Mouse (Mus musculus) lung, postnatal 4 days (tissue): ENCODE data around the gene Tmem108.

Experiments
- DNase-seq, 2 experiments: peaks; one replicate each; pipeline ENCODE4 v3.0.0; 2021

Gene Tmem108

DNA sequence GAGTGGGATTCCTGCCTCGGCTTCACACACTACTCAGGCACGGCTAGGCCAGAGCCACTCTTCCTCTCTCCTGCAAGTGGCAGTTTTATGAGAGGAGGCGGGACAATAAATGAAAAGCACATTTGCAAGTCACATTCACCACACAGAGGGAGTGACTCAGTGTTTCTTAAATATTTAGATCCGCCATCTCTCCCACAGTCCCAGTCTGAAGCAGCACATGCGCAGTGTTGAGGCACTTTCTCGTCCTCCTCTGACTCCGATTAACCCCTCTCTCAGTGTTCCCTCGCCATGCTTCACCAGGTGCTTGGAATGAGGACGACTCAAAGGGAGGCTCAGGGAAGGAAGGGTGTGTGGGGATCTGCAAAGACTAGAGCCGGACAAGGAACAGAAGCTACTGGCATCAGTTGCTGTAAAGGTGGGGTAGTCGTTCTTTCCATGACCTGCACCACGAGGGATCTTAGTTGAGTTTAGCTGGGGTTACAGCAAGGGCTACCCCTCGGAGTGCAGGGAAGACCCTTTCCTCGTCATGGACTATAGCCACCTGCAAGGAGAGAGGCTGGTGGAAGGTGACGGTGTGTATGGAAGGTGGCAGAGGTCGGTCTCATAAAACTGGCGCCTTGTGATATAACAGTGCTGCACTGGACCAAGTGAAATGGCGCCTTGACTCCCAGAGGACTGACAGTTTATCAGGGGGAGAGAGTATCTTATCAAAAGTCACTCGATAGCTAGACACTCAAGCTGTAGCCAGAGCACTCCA lies 137.9 kb downstream of the Tmem108 start:
- no peak for DNase-seq

DNA sequence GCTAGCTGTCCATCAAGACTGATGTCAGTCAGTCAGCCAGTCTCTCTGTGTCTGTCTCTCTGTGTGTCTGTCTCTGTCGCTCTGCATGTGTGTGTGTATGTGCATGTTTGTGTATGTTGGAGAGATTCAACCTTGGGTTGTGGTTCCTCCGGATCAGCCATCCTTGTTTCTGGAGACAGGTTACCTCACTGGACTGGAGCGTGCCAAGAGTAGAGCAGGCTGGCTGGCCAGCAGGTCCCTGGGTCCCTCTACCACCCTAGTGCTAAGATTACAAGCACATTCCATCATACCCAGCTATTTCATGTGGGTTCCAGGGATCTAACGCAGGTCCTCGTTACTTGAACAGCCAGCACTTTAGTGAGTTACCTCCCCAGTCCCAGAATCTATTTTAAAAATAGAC lies 138.6 kb downstream of the Tmem108 start:
- DNase-seq, result no peak

DNA sequence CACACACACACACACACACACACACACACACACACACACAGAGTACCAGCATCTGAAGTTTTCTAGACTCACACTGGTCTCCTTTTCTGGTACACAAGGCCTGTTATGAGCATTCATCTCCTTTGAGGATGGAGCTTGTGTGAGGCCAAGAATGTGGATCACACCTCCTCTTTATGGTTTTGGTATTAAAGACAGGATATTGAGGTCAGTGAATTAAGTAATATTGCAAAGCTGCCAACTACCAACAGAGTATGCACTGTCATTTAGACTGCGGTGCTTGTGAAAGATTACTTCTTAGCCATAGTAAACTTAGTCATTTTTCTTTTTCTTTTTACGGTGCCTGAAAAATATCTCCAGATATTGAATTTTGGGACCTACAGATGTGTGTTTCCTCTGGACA lies 139.8 kb downstream of the Tmem108 start:
- no peak for DNase-seq

DNA sequence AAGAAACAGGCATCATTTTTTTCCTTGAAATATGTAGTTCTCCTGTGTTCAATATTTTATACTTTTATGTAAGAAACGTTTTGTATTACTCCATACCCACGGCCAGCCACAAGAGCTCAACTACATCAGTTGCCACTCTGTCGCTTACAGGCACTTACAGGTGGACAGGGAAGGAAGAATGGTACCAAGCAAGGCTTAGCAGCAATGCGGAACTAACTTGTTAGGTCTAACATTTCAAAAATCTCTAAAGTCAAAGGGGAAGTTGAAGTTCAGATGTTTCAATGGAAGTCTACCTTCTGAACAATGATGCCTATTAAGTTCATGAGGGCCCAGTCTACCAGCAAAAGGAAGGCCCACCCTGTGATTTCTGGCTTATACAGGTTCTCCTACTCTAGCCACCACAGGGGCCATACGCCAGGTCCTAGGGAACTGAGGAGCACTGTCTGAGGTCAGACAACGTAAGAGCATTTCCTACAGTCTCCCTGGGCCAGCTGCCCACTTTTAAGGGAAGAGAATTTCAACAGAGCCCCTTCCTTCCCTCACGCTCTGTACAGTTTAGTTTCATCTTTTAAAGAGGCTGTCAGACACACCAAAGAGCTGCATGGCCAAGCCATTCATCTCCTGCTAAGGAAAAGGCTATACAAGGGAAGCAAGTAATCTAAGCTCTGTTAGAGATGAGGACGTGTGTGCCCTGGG lies 141.0 kb downstream of the Tmem108 start:
- no peak for DNase-seq

DNA sequence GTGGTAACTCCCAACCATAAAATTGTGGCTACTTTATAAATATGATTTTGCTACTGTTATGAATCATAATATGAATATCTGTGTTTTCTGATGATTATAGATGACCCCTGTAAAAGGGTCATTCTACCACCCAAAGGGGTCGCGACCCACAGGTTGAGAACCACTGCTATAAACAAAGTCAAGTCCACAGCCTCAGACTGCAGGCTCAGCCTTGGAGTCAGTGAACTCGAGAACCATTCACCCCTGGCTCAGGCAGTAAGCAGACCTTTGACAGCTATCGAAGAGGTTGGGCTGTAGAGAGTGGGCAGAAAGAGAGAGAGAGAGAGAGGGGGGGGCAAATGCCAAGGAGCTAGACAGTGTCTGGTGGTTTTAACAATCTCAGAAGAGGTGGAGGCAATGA lies 147.4 kb downstream of the Tmem108 start:
- no peak for DNase-seq

DNA sequence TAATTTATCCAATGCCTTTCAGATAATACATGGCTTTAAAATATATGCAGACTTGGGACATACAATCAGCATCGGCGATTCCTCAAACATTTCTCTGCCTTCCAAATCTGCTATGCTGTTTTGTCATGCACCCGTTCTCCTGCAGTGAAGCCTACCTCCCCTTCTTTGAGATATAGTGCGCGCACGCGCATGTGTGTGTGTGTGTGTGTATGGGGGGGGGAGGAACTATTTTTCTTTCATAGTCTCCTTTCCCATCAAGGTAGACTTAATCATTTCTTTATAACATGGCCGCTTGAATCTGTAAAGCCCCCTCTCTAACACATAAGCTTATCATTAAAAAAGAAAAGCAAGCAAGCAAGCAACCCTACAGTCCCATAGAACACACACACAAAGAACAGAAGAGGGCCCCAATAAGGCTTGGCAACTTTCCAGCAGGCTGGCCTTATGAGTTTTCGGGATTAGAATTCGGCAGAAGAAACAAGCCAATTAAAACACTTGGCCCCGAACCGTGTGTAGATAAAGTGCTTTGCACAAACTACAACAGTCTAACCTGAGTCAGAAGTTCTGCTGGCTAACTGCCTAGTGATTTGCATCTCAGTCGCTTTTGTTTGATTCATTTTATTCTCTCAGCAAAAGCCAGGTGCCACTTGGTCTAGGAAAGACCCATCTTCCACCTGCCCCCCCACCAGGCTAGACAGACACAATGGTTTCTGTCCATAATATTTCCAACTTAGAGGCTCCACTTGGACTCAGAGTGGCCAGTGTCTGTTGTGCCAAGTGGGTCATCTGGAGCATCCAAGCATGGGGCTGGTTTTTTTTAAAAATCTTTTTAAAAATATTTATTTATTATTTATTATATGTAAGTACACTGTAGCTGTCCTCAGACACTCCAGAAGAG lies 153.2 kb downstream of the Tmem108 start:
- no peak for DNase-seq

DNA sequence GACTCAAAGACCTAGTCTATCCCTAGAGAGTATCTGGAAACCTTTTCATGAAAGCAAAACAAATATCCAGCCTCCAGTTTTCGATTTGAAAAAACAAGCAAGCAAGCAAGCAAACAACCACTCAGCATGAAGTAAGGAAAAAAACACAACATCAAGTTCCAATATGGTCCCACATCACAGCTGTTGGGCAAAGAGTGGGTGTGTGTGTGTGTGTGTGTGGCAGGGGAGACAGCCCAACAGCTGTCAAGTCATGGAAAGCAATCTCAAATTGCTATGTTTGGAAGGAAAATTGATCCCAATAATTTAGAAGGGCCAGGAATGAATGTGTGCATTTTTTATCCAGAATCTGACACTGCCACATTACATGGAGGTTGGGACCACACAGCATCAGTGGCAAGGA lies 155.6 kb downstream of the Tmem108 start:
- DNase-seq, result no peak

DNA sequence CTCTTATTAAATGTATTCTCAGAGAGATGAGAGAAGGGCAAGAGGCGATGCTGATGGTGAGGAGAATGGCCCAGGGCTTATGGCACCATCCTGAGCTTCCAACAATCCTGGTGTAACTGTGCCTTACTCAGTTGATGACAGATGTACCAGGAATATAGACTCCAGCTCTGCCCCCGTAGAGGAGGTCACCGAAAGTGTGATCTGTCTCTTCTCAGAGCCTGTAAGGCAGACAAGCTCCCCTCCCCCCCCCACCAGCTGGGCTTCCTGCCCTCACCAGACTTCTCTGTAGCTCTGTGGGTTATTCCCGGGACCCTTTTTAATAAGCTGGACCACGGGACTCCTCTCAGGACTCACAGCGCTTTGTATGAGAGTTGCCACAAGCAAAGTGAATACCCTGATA lies 157.8 kb downstream of the Tmem108 start:
- no peak for DNase-seq

DNA sequence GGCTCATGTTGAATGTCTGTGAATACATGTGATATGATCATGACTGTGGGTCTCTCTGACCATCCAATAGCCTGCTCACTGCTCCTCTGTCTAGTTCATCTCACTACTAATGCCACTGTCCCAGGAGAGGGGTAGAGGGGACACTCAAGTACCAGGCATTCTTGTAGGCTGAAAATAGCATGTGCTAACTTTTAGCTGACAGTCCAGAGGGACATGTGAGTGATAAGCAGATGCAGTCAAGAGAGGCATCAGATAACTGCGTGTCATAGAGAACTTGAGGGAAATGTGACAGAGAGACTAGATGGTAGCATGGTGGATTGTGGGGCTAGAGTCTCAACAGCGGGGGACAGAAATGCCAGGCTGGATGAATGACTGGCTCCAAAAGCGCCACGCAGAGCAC lies 159.8 kb downstream of the Tmem108 start:
- no peak for DNase-seq

DNA sequence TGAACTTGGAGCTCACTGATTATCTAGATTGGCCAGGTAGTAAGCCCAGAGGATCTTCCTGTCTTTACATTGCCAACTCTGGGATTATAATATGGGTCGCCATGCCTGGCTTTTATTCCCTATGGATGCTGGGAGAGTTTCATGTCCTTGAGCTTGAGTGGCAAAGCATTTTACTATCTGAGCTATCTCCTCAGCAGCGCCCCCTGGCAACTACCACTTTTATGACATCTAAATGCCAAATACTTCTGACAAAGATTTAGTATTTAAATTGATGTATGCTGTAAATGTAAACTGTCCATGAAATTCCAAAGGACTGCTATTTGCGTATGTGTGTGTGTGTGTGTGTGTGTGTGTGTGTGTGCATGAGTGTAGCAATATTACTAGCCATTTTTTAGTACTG lies 160.8 kb downstream of the Tmem108 start:
- no peak for DNase-seq

DNA sequence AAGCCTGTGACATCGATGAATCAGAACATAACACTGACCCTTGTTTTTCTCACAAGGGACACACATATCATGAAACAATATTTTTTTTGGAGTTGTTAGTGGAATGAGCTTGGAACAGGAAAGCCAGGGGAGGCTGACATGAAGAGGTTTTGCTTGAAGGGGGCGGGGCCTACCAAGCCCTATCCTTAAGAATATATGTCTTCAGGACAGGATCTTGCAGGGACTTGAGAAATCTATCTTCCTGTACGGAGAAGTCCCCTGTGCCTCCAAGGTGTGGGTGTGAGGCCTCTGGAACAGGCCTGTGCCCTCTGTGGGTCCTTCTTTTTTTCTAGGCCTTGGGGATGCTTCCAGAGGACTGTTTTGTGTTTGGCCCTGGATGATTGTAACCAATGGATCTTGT lies 161.7 kb downstream of the Tmem108 start:
- no peak for DNase-seq

DNA sequence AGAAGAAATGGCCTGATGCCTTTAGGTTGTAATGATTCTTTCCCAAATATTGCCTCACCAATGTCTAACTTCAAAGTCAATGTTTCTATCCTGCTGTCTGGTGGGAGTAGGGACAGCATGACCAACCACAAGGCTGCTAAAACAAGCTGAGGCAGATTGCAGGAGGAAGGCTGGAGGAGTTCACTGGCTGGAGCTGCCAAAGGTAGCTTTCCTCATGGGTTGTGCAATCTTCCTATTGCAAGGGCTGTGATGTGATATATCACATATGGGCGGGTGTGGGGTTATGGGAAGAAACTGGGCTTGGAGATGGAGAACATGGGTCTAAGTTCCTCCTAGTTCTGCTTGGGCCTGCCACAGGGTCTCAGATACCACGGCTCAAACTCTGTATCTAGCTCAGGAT lies 163.8 kb downstream of the Tmem108 start:
- peak; percentile 14 to 53 for DNase-seq

DNA sequence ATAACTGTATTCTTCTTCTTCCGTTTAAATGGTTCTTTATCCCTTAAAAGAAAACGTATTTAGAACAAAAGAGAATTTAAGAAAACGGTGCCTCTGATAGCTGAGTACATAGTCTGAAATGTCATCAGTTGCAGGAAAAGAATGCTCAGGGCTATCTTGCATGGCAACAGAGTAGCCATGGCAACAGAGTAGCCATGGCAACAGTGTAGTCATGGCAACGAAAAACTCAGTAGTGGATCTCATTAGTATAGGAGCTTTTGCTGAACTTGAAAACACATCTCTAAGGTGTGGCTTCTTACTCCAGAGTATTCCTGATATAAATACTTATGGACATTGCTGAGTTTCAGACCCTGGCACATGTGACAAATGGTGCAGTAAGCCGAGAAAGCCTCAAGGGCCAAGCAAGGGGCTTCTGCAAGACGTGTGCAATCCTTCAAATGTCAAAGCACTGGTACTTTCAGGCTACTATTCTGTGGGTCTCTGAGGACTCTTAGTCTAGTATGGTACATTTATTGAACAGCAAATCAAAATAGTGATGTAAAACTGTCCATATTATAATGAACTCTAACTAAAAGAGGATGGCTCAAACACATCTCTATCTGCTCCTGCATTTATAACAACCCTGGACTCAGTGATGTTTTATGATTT lies 166.3 kb downstream of the Tmem108 start:
- no peak for DNase-seq

DNA sequence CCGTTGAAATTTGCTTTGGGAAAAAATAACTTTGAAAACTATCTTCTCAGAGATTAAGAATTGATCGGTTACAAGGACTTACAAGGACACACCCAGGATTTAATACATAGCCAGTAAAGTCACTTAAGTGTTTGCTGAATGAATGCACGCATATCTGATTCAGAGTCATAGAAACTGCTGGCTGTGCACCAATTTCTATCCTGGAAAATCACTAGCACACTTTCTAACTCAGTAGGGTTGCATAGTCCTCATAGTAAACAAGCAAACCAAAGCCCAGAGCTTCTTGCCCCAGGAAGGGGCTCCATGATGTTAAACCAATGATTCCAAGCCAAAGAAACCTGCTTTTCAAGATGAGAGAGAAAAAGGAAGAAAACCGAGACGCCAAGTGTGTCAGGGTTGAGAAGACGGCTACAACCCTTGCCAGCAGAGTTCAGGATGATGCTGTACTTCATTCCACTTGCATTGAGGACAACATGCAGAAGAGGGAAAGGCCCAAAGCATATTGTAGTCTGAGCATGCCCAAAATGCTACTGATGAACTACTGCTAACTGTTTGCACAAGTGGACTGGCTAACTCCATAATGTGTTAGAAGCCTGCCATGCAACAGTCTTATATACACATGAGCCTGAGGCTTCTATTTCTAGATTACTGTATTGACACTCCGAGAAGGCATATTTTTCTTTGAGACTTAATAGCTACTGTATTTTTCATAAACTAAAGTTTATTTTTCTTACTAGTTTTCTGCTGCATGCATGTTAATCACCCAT lies 167.0 kb downstream of the Tmem108 start:
- DNase-seq, result no peak

DNA sequence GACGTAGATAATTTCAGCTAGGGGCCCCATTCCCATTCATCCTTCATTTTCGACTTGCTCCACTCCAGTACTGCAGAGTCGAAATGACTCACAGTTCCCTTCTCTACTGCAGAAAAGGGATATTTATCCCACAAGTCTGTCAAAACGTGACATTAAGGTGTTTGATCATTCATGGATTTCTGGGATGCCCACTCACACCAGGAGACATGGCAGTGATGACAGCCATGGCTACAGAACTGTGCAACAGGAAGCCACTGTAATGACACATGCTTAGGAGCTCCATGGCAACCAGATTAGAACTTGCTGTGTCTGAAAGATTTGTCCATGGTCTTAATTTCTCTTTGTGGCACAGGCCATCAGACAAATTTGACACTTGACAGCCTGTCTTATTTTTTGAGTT lies 168.6 kb downstream of the Tmem108 start:
- DNase-seq, result no peak

DNA sequence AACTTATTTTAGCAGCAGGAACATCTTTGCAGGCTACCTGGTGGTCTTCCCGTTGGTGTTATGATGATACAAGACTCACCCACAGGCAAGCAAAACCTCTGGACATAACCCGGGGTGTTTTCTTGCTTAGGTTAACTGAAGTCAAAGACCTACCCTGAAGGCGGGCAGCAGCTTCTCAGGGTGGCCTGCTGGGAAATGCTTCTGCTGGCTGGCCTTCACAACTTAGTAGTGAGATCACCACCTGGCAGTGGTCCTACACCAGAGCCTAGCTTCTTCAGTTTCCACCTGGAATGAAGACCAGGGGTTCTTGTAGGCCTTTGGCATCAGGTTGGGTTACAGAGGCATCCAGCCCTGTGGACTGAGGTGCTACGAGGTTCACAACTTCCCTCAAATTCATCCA lies 169.7 kb downstream of the Tmem108 start:
- DNase-seq, result no peak

DNA sequence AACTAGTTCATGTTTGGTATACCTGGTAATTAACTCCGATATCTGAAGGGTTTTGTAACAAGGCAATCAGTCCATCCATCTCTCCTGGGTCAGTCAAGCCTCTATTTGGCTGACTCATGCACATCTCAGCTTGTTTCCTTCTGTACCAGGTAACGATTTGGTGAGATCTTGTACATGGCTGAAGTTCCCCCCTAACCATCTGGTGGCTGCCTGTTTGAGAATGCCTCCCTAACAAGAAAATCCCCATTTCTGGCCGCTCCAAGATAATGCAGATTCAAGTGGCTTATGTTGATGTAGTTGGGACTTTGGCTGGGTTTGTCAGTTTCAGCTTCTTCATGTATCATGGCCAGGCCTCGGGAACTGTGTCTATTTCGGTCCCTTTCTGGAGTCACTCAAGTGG lies 170.8 kb downstream of the Tmem108 start:
- DNase-seq, result no peak

DNA sequence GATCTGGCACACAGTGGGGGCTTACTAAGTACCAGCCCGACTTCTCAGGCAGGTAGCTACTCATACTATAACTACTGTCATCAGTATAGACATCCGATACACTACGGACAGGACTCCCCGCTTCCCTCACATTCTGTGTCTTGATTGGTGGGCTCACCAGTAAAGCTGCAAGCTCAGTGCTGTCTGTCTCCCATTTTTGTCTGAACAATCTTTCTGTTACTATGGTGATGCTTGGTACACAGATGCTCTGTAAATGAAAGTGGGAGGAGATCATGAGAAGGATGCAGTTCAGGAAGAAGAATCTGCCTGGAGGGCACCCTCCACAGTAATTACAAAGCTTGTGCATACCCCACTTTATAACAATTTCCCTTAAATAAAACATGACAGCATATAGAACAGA lies 176.8 kb downstream of the Tmem108 start:
- DNase-seq, result no peak

DNA sequence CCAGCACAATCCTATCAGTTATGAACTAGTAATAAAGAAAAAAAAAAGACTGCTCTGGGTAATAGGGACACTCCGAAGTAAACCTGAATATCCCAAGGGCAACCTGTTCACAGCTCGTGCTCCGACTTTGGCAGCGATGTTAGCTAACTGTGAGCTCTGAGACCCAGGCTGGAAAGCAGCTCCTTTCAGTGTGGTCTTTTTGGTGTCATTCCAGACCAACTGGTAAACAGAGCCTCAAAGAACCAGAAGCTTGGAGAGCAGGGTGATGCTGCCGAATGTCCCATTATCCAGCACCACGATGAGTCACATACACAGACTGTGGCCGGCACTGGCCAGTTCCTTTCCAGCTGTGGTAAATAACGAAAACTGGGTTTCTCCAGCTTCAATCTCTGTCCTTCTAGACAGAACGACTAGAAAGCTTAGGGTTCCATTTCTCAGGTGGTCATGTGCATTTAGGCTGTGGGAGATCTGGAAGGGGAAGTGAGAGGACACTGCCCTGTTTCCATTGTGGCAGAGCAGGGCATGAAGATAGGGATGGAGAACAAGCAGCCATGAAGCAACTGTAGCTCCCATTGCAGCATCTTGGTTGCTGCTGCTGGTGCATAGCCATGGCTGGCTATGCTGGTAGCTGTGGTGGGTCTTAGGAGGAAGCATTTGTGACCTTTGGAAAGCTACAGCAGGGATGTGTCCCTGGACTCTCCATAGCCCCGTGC lies 179.2 kb downstream of the Tmem108 start:
- DNase-seq, result no peak

DNA sequence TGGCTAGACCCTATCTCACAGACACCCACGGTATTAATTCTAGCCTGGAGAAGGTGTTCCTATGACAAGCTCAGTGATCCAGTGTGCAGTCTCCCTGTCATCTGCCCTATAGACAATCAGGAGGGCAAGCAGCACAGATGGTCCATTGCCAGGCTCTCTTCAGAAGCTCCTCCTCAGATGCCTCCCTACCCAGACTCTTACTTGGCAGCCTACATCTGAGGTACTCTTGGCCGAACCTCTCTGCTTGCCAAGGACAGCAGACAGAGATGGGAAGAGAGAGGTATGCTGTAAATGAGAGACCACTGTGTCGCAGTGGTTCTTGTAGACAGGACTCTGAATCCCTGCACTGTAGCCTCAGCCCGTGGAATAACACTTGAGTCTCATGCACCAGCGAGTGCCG lies 181.0 kb downstream of the Tmem108 start:
- no peak for DNase-seq

DNA sequence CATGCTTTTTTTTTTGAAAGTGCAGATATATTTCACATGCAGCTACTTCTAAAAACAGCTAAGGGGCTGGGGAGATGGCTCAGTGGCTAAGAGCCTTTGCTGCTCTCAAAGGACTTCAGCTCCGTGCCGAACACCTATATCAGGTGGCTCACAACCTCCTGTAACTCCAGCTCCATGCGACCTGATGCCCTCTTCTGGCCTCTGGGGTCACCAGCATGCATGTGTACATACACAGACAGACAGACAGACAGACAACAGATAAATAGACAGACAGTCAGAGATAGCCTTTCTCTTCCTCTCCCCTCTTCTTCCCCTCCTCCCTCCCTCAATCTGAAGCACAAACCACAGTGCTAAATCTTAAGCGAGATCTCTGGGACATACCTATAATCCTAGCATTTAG lies 181.5 kb downstream of the Tmem108 start:
- DNase-seq, result no peak
